Mouse (Mus musculus): Measurements from ENCODE around the gene Gstp3.

GRCm38 (mm10) chr19:4096642-4097440 is 37.5 kb upstream of the Gstp3 start, which contains the start of gene Cdk2ap2:
- TF ChIP-seq POLR2A (IDR thresholded peaks at IDR 0.05; ENCODE audit: borderline replicate concordance, control insufficient read depth, low read depth, low read length) (peak; percentile 75; the same call in 1 of the 2 replicates), CTCF (IDR thresholded peaks at IDR 0.05; ENCODE audit: control insufficient read depth, insufficient read depth, low read length) (peak; percentile 3; the same call in 1 of the 2 replicates)
